Mouse (Mus musculus): Measurements from ENCODE around the gene Zyx. TPM values are rescaled to one million over a fixed set of nuclear protein-coding genes. Genes with fewer than 3 reads are reported as not detected.

The Zyx gene
- total RNA-seq, 1 experiment: 46.0 TPM

- H3K9ac ChIP-seq (ENCODE audit: insufficient read depth, low read depth, low read length, poor library complexity, severe bottlenecking): no peak overlapping the region
- in situ Hi-C loops (cut with MboI; ENCODE audit: low sequenced_read_pairs in 2 of 2, unreplicated experiment in 2 of 2): no loop called here
- no peak for DNase-seq (ENCODE audit: low read depth, low spot score)
- no peak overlapping the region for H3K4me3 ChIP-seq (ENCODE audit: insufficient read depth in 1 of 2, low read depth in 1 of 2, low read length in 2 of 2, poor library complexity in 1 of 2, severe bottlenecking in 1 of 2)
- TF ChIP-seq ZNF384 (IDR thresholded peaks at IDR 0.05; ENCODE audit: low read depth, low read length) (no peak), MAFK (IDR thresholded peaks at IDR 0.05; ENCODE audit: insufficient read depth, low read depth, low read length) (no peak), HCFC1 (IDR thresholded peaks at IDR 0.05; ENCODE audit: borderline replicate concordance, insufficient read depth, low read length) (no peak), CHD2 (IDR thresholded peaks at IDR 0.05; ENCODE audit: low read depth, low read length) (no peak), ZC3H11A (IDR thresholded peaks at IDR 0.05; ENCODE audit: borderline replicate concordance, low read depth, low read length) (no peak)
- H3K4me1 ChIP-seq (ENCODE audit: control insufficient read depth in 2 of 2, insufficient read depth in 2 of 2, low read length in 2 of 2, poor library complexity in 1 of 2): peaks cover 2 to 4% of the 10 kb centered on the region in 2 experiments; a peak in 2 of 4 replicates
- peaks cover under 1% of the 10 kb centered on the region; the same call in 1 of the 2 replicates for H3K36me3 ChIP-seq (ENCODE audit: control insufficient read depth, insufficient read depth, low read length, poor library complexity, severe bottlenecking)
- H3K27ac ChIP-seq (ENCODE audit: insufficient read depth, low read depth, low read length, poor library complexity, severe bottlenecking): no peak overlapping the region
- H3K9me3 ChIP-seq (ENCODE audit: control insufficient read depth, insufficient read depth, low read depth, low read length): no peaks in the 10 kb centered on the region
These were observed 21.4 kb downstream of the Zyx start for GRCm38 (mm10) chr6:42370630-42371363.

- DNase-seq (ENCODE audit: low read depth, low spot score): no peak
- no peaks in the 10 kb centered on the region for H3K36me3 ChIP-seq (ENCODE audit: control insufficient read depth, insufficient read depth, low read length, poor library complexity, severe bottlenecking)
- H3K4me3 ChIP-seq (ENCODE audit: insufficient read depth in 1 of 2, low read depth in 1 of 2, low read length in 2 of 2, poor library complexity in 1 of 2, severe bottlenecking in 1 of 2): no peak overlapping the region
- peaks cover 2 to 4% of the 10 kb centered on the region in 2 experiments; a peak in 2 of 4 replicates for H3K4me1 ChIP-seq (ENCODE audit: control insufficient read depth in 2 of 2, insufficient read depth in 2 of 2, low read length in 2 of 2, poor library complexity in 1 of 2)
- H3K9ac ChIP-seq (ENCODE audit: insufficient read depth, low read depth, low read length, poor library complexity, severe bottlenecking): no peak overlapping the region
- no peak overlapping the region for H3K27ac ChIP-seq (ENCODE audit: insufficient read depth, low read depth, low read length, poor library complexity, severe bottlenecking)
- in situ Hi-C loops (cut with MboI; ENCODE audit: low sequenced_read_pairs in 2 of 2, unreplicated experiment in 2 of 2): no loop called here
- TF ChIP-seq CHD2 (IDR thresholded peaks at IDR 0.05; ENCODE audit: low read depth, low read length) (no peak), ZNF384 (IDR thresholded peaks at IDR 0.05; ENCODE audit: low read depth, low read length) (no peak), MAFK (IDR thresholded peaks at IDR 0.05; ENCODE audit: insufficient read depth, low read depth, low read length) (no peak), ZC3H11A (IDR thresholded peaks at IDR 0.05; ENCODE audit: borderline replicate concordance, low read depth, low read length) (no peak), HCFC1 (IDR thresholded peaks at IDR 0.05; ENCODE audit: borderline replicate concordance, insufficient read depth, low read length) (no peak)
- no peaks in the 10 kb centered on the region for H3K9me3 ChIP-seq (ENCODE audit: control insufficient read depth, insufficient read depth, low read depth, low read length)
These were observed 22.6 kb downstream of the Zyx start for GRCm38 (mm10) chr6:42372001-42372400.

- Histone ChIP-seq H3K9me3 (ENCODE audit: control insufficient read depth, insufficient read depth, low read depth, low read length) (no peaks in the 10 kb centered on the region), H3K4me1 (ENCODE audit: control insufficient read depth in 2 of 2, insufficient read depth in 2 of 2, low read length in 2 of 2, poor library complexity in 1 of 2) (peaks cover 2 to 4% of the 10 kb centered on the region in 2 experiments; a peak in 2 of 4 replicates), H3K4me3 (ENCODE audit: insufficient read depth in 1 of 2, low read depth in 1 of 2, low read length in 2 of 2, poor library complexity in 1 of 2, severe bottlenecking in 1 of 2) (peak overlapping the region; percentile 66 to 83; a peak in 3 of 4 replicates), H3K27ac (ENCODE audit: insufficient read depth, low read depth, low read length, poor library complexity, severe bottlenecking) (no peak overlapping the region), H3K9ac (ENCODE audit: insufficient read depth, low read depth, low read length, poor library complexity, severe bottlenecking) (peak overlapping the region; percentile 71), H3K36me3 (ENCODE audit: control insufficient read depth, insufficient read depth, low read length, poor library complexity, severe bottlenecking) (no peaks in the 10 kb centered on the region)
- in situ Hi-C loops (cut with MboI; ENCODE audit: low sequenced_read_pairs in 2 of 2, unreplicated experiment in 2 of 2): no loop called here
- TF ChIP-seq HCFC1 (IDR thresholded peaks at IDR 0.05; ENCODE audit: borderline replicate concordance, insufficient read depth, low read length) (no peak), ZNF384 (IDR thresholded peaks at IDR 0.05; ENCODE audit: low read depth, low read length) (no peak), CHD2 (IDR thresholded peaks at IDR 0.05; ENCODE audit: low read depth, low read length) (no peak), ZC3H11A (IDR thresholded peaks at IDR 0.05; ENCODE audit: borderline replicate concordance, low read depth, low read length) (no peak), MAFK (IDR thresholded peaks at IDR 0.05; ENCODE audit: insufficient read depth, low read depth, low read length) (no peak)
- no peak for DNase-seq (ENCODE audit: low read depth, low spot score)
These were observed 23.0 kb downstream of the Zyx start for GRCm38 (mm10) chr6:42372421-42372815.

DNA sequence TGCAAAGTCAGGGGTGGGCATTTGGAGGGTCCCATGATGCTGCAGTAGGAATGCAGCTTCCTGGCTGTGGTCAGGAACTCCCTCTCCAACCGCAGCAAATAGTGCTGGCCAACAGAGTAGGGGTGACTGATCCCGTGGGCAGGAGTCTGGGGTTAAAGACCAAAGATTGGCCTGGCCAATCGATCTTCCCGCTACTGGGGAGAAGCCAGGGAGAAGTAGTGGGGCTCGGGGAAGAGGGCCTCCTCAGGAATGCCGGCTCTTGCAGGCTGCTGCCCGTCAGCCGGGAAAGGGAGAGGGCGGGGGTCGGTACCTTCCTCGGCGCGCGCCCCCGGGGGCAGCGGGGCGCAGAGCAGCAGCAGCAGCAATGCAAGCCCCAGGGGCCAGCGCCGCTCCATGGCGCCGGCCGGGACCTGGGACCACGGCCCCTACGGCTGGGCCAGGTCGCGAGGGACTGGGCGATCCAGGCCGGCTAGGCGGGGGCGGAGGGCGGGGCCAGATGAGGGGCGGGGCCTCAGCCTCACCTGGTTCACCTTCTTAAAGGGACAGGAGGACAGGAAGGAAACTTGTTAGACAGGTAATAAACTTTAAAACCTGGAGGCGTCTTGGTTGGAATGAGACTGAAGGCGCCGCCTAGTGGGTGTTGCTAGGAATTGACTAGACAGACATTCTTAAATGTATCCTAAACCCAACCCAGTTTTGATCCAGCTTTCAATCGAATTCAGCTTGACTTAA, 23.6 kb downstream of the Zyx start, which contains the start of gene Epha1:
Epha1 (minus strand) TSS at position 453 of the 732 bp plus-strand sequence.
- Histone ChIP-seq H3K9me3 (ENCODE audit: control insufficient read depth, insufficient read depth, low read depth, low read length) (no peaks in the 10 kb centered on the region), H3K4me1 (ENCODE audit: control insufficient read depth in 2 of 2, insufficient read depth in 2 of 2, low read length in 2 of 2, poor library complexity in 1 of 2) (peaks cover 2 to 4% of the 10 kb centered on the region in 2 experiments; a peak in 2 of 4 replicates), H3K27ac (ENCODE audit: insufficient read depth, low read depth, low read length, poor library complexity, severe bottlenecking) (no peak within 1 kb of the TSS), H3K36me3 (ENCODE audit: control insufficient read depth, insufficient read depth, low read length, poor library complexity, severe bottlenecking) (no peaks in the 10 kb centered on the region), H3K4me3 (ENCODE audit: insufficient read depth in 1 of 2, low read depth in 1 of 2, low read length in 2 of 2, poor library complexity in 1 of 2, severe bottlenecking in 1 of 2) (peak within 1 kb of the TSS; percentile 66 to 83), H3K9ac (ENCODE audit: insufficient read depth, low read depth, low read length, poor library complexity, severe bottlenecking) (peak within 1 kb of the TSS; percentile 71)
- DNase-seq (ENCODE audit: low read depth, low spot score): peak; percentile 69
- in situ Hi-C loops (cut with MboI; ENCODE audit: low sequenced_read_pairs in 2 of 2, unreplicated experiment in 2 of 2): no loop called here
- TF ChIP-seq MAFK (IDR thresholded peaks at IDR 0.05; ENCODE audit: insufficient read depth, low read depth, low read length): no peak
- TF ChIP-seq ZNF384 (IDR thresholded peaks at IDR 0.05; ENCODE audit: low read depth, low read length): no peak
- no peak for TF ChIP-seq HCFC1 (IDR thresholded peaks at IDR 0.05; ENCODE audit: borderline replicate concordance, insufficient read depth, low read length)
- TF ChIP-seq CHD2 (IDR thresholded peaks at IDR 0.05; ENCODE audit: low read depth, low read length): no peak
- no peak for TF ChIP-seq ZC3H11A (IDR thresholded peaks at IDR 0.05; ENCODE audit: borderline replicate concordance, low read depth, low read length)
